Mouse (Mus musculus): ENCODE measurements at regions not wholly inside any gene's neighbourhood (a gene's known extent, or its start where the extent isn't known, plus 50 kb on each side); places are given as distances from the start of the nearest gene placed in this dataset.

- no peak for TF ChIP-seq CTCF (IDR thresholded peaks at IDR 0.05; ENCODE audit: low read depth)
- TF ChIP-seq EP300 (IDR thresholded peaks at IDR 0.05; ENCODE audit: low read depth): no peak
Observed at GRCm38 (mm10) chr10:19068377-19068776, 52.9 kb upstream of the Tnfaip3 start.
